Mouse (Mus musculus) G1E (cell line): Measurements from ENCODE around the gene Gal3st3. TPM values are rescaled to one million over a fixed set of nuclear protein-coding genes. Genes with fewer than 3 reads are reported as not detected.

Experiments
- ATAC-seq: 2 replicates; pipeline ENCODE4 v1.8.0; 2016; ENCODE audit warnings: mild to moderate bottlenecking; ENCODE audit not compliant: insufficient number of reproducible peaks, poor library complexity, low FRiP score, severe bottlenecking; ENCODE audit errors: extremely low read depth
- DNase-seq: peaks from one replicate; pipeline ENCODE4 v3.0.0; 2012; ENCODE audit warnings: low spot score
- H3K27me3 ChIP-seq: 2 replicates; pipeline ENCODE4 v1.6.1; 2012; ENCODE audit warnings: mild to moderate bottlenecking, low read length, inconsistent platforms; ENCODE audit not compliant: insufficient read depth
- H3K36me3 ChIP-seq: replicated peaks from 2 replicates; pipeline ENCODE3; 2012; ENCODE audit warnings: mild to moderate bottlenecking, inconsistent platforms
- H3K4me1 ChIP-seq: 2 replicates; pipeline ENCODE4 v1.6.1; 2012; ENCODE audit warnings: low read depth, low read length, inconsistent platforms, mixed read lengths; ENCODE audit not compliant: insufficient read depth
- H3K4me3 ChIP-seq: 2 replicates; pipeline ENCODE4 v1.5.1; 2012; ENCODE audit warnings: low read depth, mild to moderate bottlenecking, inconsistent platforms, low read length, moderate library complexity, mixed read lengths
- H3K9me3 ChIP-seq: replicated peaks from 2 replicates; pipeline ENCODE4 v1.6.1; 2012; ENCODE audit warnings: inconsistent platforms
- CTCF ChIP-seq: IDR thresholded peaks from 2 replicates; pipeline ENCODE4 v1.5.1; 2012; ENCODE audit warnings: low read depth, low read length, inconsistent platforms, mixed read lengths
- GATA1 ChIP-seq: IDR thresholded peaks from 2 replicates; pipeline ENCODE4 v1.6.1; 2012; ENCODE audit warnings: borderline replicate concordance, low read length, inconsistent platforms, mixed read lengths
- GATA2 ChIP-seq: IDR thresholded peaks from 2 replicates; pipeline ENCODE4 v1.6.1; 2012; ENCODE audit warnings: low read depth, low read length, inconsistent platforms, borderline replicate concordance
- POLR2AphosphoS5 ChIP-seq: IDR thresholded peaks from 2 replicates; pipeline ENCODE4 v1.6.1; 2012; ENCODE audit warnings: low read depth, low read length, inconsistent platforms; ENCODE audit not compliant: insufficient replicate concordance
- TAL1 ChIP-seq: conservative IDR thresholded peaks from 2 replicates; pipeline ENCODE4 v1.6.1; 2012; ENCODE audit warnings: low read depth, low read length, inconsistent platforms, mixed read lengths
- polyA plus RNA-seq: library from polyadenylated mRNA; stranded (reverse); fragments of >175 nt; gene quantifications from 2 replicates; pipeline ENCODE4 v1.2.3, GENCODE M21; 2012
- total RNA-seq, 2 experiments: library from RNA; stranded (forward) in 1 of 2; stranded (reverse) in 1 of 2; fragments of 200-1000 nt in 1 of 2; fragments of >200 nt in 1 of 2; fragmentation: Nextera tagmentation in 1 of 2; gene quantifications; 2 replicates each; pipeline ENCODE4 v1.2.3; 2014 to 2017

The Gal3st3 gene
- total and polyA plus RNA-seq, 3 experiments, result 0.16 TPM; not detected in 2

DNA sequence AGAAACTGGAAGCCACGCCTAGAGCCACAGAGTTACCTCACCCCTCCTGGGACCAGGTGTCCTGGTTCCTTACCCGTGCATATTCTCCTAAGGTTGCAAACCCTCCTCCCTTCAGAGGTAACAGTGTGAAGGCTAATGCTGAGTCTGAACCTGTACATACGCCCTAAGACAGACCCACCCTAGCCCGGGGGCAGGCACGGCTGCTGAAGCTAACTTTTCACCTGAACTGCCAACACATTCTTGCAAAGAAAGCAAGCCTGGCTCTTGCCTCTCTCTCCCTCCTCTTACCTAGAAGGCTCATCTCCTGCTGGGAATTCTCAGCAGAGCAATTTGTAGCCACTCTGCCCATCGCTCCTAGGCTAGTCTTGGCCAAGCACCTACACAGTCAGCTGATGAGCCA is 2.5 kb downstream of the Gal3st3 start:
- Histone ChIP-seq H3K36me3 (no peaks in the 10 kb centered on the region), H3K4me3 (no peak overlapping the region), H3K27me3 (peaks cover 26% of the 10 kb centered on the region), H3K4me1 (peaks cover 34% of the 10 kb centered on the region), H3K9me3 (no peaks in the 10 kb centered on the region)
- DNase-seq, result no peak
- no peak for ATAC-seq
- TF ChIP-seq POLR2AphosphoS5 (no peak), GATA2 (no peak), TAL1 (no peak; the same call in 1 of the 2 replicates), CTCF (no peak)

- H3K4me1 ChIP-seq, result peaks cover 24% of the 10 kb centered on the region
- TF ChIP-seq POLR2AphosphoS5, result no peak
- peak; percentile 54; the same call in 1 of the 2 replicates for TF ChIP-seq CTCF
- DNase-seq (peak; percentile 50), ATAC-seq (no peak)
- H3K27me3 ChIP-seq, result peaks cover 36% of the 10 kb centered on the region
- H3K36me3 ChIP-seq, result no peaks in the 10 kb centered on the region
- H3K4me3 ChIP-seq, result no peak overlapping the region
- H3K9me3 ChIP-seq, result peaks cover 10% of the 10 kb centered on the region
These were observed 4.3 kb downstream of the Gal3st3 start for GRCm38 (mm10) chr19:5302455-5302854.

DNA sequence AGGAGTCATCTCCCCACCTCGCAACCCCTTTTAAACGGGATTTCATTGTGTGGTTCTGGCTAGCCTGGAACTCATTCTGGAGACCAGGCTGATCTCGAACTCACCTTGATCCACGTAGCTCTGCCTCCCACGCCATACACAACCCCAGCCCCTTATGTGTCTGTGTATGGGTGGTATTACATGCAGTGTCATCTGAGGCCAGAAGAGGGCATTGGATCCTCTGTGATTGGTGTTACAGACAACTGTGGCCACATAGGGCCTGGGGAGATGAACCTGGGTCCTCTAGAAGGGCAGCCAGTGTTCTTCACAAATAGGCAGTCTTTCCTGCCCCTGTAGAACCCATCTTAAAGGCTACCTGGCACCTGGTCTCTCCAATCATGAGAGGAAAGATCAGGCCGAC is 8.1 kb downstream of the Gal3st3 start:
- no peaks in the 10 kb centered on the region for H3K36me3 ChIP-seq

DNA sequence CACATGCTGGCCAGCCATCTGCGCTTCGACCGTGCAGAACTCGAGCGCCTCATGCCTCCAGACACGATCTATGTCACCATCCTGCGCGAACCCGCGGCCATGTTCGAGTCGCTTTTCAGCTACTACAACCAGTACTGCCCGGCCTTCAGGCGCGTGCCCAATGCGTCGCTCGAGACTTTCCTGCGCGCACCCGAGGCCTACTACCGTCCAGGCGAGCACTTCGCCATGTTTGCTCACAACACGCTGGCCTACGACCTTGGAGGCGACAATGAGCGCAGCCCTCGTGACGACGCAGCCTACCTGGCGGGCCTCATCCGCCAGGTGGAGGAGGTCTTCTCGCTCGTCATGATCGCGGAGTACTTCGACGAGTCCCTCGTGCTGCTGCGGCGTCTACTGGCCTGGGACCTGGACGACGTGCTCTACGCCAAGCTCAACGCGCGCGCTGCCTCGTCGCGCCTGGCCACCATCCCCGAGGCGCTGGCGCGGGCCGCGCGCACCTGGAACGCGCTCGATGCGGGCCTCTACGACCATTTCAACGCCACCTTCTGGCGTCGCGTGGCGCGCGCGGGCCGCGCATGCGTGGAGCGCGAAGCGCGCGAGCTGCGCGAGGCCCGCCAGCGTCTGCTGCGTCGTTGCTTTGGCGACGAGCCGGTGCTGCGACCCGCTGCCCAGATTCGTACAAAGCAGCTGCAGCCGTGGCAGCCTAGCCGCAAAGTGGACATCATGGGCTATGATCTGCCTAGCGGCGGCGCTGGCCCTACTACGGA is 9.0 kb downstream of the Gal3st3 start:
- H3K27me3 ChIP-seq, result peaks cover 31% of the 10 kb centered on the region
- H3K36me3 ChIP-seq, result no peaks in the 10 kb centered on the region
- no peak for ATAC-seq
- no peak for DNase-seq
- peaks cover 15% of the 10 kb centered on the region for H3K9me3 ChIP-seq
- TF ChIP-seq TAL1 (no peak), CTCF (no peak), GATA1 (no peak), POLR2AphosphoS5 (no peak), GATA2 (no peak)
- peaks cover 4% of the 10 kb centered on the region; the same call in 1 of the 2 replicates for H3K4me1 ChIP-seq
- H3K4me3 ChIP-seq, result peak overlapping the region; percentile 5; the same call in 1 of the 2 replicates

More for the DNA sequence above, 8.1 kb downstream of the Gal3st3 start:
- H3K9me3 ChIP-seq, result peaks cover 15% of the 10 kb centered on the region
- peaks cover 31% of the 10 kb centered on the region for H3K27me3 ChIP-seq
- ATAC-seq, result no peak
- H3K4me1 ChIP-seq, result peaks cover 4% of the 10 kb centered on the region; the same call in 1 of the 2 replicates
- TF ChIP-seq GATA2 (no peak), GATA1 (no peak), TAL1 (no peak), CTCF (no peak), POLR2AphosphoS5 (no peak)
- H3K4me3 ChIP-seq, result no peak overlapping the region
- DNase-seq, result no peak

- Histone ChIP-seq H3K36me3 (no peaks in the 10 kb centered on the region), H3K4me1 (no peaks in the 10 kb centered on the region), H3K27me3 (peaks cover 22% of the 10 kb centered on the region), H3K9me3 (peaks cover 15% of the 10 kb centered on the region), H3K4me3 (no peak overlapping the region)
- TF ChIP-seq GATA1 (no peak), GATA2 (no peak), CTCF (no peak), POLR2AphosphoS5 (no peak), TAL1 (no peak)
- DNase-seq (peak; percentile 28), ATAC-seq (no peak)
These were observed 10.9 kb downstream of the Gal3st3 start for GRCm38 (mm10) chr19:5309025-5309424.

- no peaks in the 10 kb centered on the region for H3K36me3 ChIP-seq
- H3K9me3 ChIP-seq, result peaks cover 16% of the 10 kb centered on the region
- no peaks in the 10 kb centered on the region for H3K4me1 ChIP-seq
- H3K27me3 ChIP-seq, result peaks cover 6% of the 10 kb centered on the region; the same call in 1 of the 2 replicates
- ATAC-seq (no peak), DNase-seq (no peak)
- TF ChIP-seq POLR2AphosphoS5 (no peak), TAL1 (no peak), CTCF (no peak), GATA1 (no peak), GATA2 (no peak)
- H3K4me3 ChIP-seq, result no peak overlapping the region
These were observed 15.1 kb downstream of the Gal3st3 start for GRCm38 (mm10) chr19:5313189-5313588.
